Mouse (Mus musculus): ENCODE measurements around the gene H2afy2. TPM values are rescaled to one million over a fixed set of nuclear protein-coding genes. Genes with fewer than 3 reads are reported as not detected.

H2afy2 gene
- total RNA-seq, 1 experiment, result 18.7 TPM

GRCm38 (mm10) chr10:61689405-61689804 lies 94.5 kb downstream of the H2afy2 start:
- TF ChIP-seq CHD2 (IDR thresholded peaks at IDR 0.05; ENCODE audit: low read depth, low read length) (no peak), HCFC1 (IDR thresholded peaks at IDR 0.05; ENCODE audit: borderline replicate concordance, insufficient read depth, low read length) (no peak), ZNF384 (IDR thresholded peaks at IDR 0.05; ENCODE audit: low read depth, low read length) (no peak), ZC3H11A (IDR thresholded peaks at IDR 0.05; ENCODE audit: borderline replicate concordance, low read depth, low read length) (no peak), MAFK (IDR thresholded peaks at IDR 0.05; ENCODE audit: insufficient read depth, low read depth, low read length) (no peak)

More at GRCm38 (mm10) chr10:61689405-61689804, 94.5 kb downstream of the H2afy2 start:
- Histone ChIP-seq H3K4me1 (ENCODE audit: control insufficient read depth in 2 of 2, insufficient read depth in 2 of 2, low read length in 2 of 2, poor library complexity in 1 of 2) (no peaks in the 10 kb centered on the region), H3K36me3 (ENCODE audit: control insufficient read depth, insufficient read depth, low read length, poor library complexity, severe bottlenecking) (peaks cover 38% of the 10 kb centered on the region), H3K27ac (ENCODE audit: insufficient read depth, low read depth, low read length, poor library complexity, severe bottlenecking) (no peak overlapping the region), H3K9ac (ENCODE audit: insufficient read depth, low read depth, low read length, poor library complexity, severe bottlenecking) (no peak overlapping the region), H3K9me3 (ENCODE audit: control insufficient read depth, insufficient read depth, low read depth, low read length) (no peaks in the 10 kb centered on the region), H3K4me3 (ENCODE audit: insufficient read depth in 1 of 2, low read depth in 1 of 2, low read length in 2 of 2, poor library complexity in 1 of 2, severe bottlenecking in 1 of 2) (no peak overlapping the region)
- in situ Hi-C loops (cut with MboI; ENCODE audit: low sequenced_read_pairs in 2 of 2, unreplicated experiment in 2 of 2), result no loop called here
- no peak for DNase-seq (ENCODE audit: low read depth, low spot score)

Other genes starting within 250 kb of the H2afy2 start
- 0.16 and 0.18 TPM in 2 replicates for gene Npffr1, start 188.7 kb downstream of the H2afy2 start, total RNA-seq (2012; rRNA removed)
- 165 and 262 TPM in 2 replicates for gene Ppa1, start 135.6 kb downstream of the H2afy2 start, total RNA-seq (2012; rRNA removed)
- 145 and 158 TPM in 2 replicates for gene Sar1a, start 103.8 kb downstream of the H2afy2 start, total RNA-seq (2012; rRNA removed)
- gene Tysnd1, start 88.6 kb downstream of the H2afy2 start, total RNA-seq (2012; rRNA removed), result 33.5 and 42.8 TPM in 2 replicates
- gene Aifm2, start 68.9 kb downstream of the H2afy2 start, total RNA-seq (2012; rRNA removed), result 13.3 and 13.4 TPM in 2 replicates
- gene Col13a1, start 195.0 kb upstream of the H2afy2 start, total RNA-seq (2012; rRNA removed), result 4.2 and 4.7 TPM in 2 replicates